Mouse (Mus musculus) right cerebral cortex, postnatal 25 days (tissue): ENCODE measurements around the gene Edem2.
"Not testable (repeated sequence)": the region's sequence is repeated elsewhere in the genome, so short reads cannot be mapped to it uniquely, and the experiment has no call there.

ENCODE experiments used
- DNase-seq: peaks from one replicate; pipeline ENCODE4 v3.0.0; 2022

Edem2 gene

GRCm38 (mm10) chr2:155729158-155729645 lies at the start of gene Edem2:
TSS of gene Edem2 (minus strand) at chr2:155729475.
- DNase-seq: peak; percentile 90

- no peak for DNase-seq
Measured at GRCm38 (mm10) chr2:155779066-155779465, 49.8 kb upstream of the Edem2 start.

- DNase-seq: no peak
Measured at GRCm38 (mm10) chr2:155778004-155778403, 48.7 kb upstream of the Edem2 start.

GRCm38 (mm10) chr2:155777688-155777985 lies 48.4 kb upstream of the Edem2 start:
- no peak for DNase-seq

- no peak for DNase-seq
Measured at GRCm38 (mm10) chr2:155776824-155777687, 47.8 kb upstream of the Edem2 start.

GRCm38 (mm10) chr2:155775685-155776263 lies 46.5 kb upstream of the Edem2 start:
- DNase-seq: peak; percentile 62

- DNase-seq: no peak
Measured at GRCm38 (mm10) chr2:155774927-155775684, 45.8 kb upstream of the Edem2 start, which contains the start of gene Mmp24. TSS of gene Mmp24 (plus strand) at chr2:155775342.

GRCm38 (mm10) chr2:155774261-155774926 lies 45.1 kb upstream of the Edem2 start:
- no peak for DNase-seq

GRCm38 (mm10) chr2:155773664-155774063 lies 44.4 kb upstream of the Edem2 start:
- no peak for DNase-seq

- no peak for DNase-seq
Measured at GRCm38 (mm10) chr2:155764679-155765418, 35.6 kb upstream of the Edem2 start.

- no peak for DNase-seq
Measured at GRCm38 (mm10) chr2:155756855-155757566, 27.7 kb upstream of the Edem2 start.

- DNase-seq: no peak
Measured at GRCm38 (mm10) chr2:155755746-155756145, 26.5 kb upstream of the Edem2 start.

- no peak for DNase-seq
Measured at GRCm38 (mm10) chr2:155751014-155751786, 21.9 kb upstream of the Edem2 start, which contains the start of gene Procr. TSS of gene Procr (plus strand) at chr2:155751117.

GRCm38 (mm10) chr2:155749394-155749793 lies 20.1 kb upstream of the Edem2 start:
- DNase-seq: no peak

GRCm38 (mm10) chr2:155745487-155745886 lies 16.2 kb upstream of the Edem2 start:
- DNase-seq: no peak

GRCm38 (mm10) chr2:155743351-155743750 lies 14.1 kb upstream of the Edem2 start:
- DNase-seq: no peak

- DNase-seq: no peak
Measured at GRCm38 (mm10) chr2:155742931-155743337, 13.7 kb upstream of the Edem2 start.

GRCm38 (mm10) chr2:155742211-155742610 lies 12.9 kb upstream of the Edem2 start:
- DNase-seq: no peak

GRCm38 (mm10) chr2:155737803-155738202 lies 8.5 kb upstream of the Edem2 start:
- DNase-seq: no peak

GRCm38 (mm10) chr2:155736936-155737335 lies 7.7 kb upstream of the Edem2 start:
- DNase-seq: no peak

GRCm38 (mm10) chr2:155735766-155736165 lies 6.5 kb upstream of the Edem2 start, which contains the start of gene Gm17581:
TSS of gene Gm17581 (minus strand) at chr2:155735866.
- DNase-seq: not testable (repeated sequence)
